Mouse (Mus musculus) neutrophil, adult 59 days (primary cell): ENCODE results near the gene Dct. TPM values are rescaled to one million over a fixed set of nuclear protein-coding genes. Genes with fewer than 3 reads are reported as not detected.

Experiments
- total RNA-seq, 2 experiments: library from RNA; stranded (reverse); gene quantifications; 1 replicate in 1 of 2; 2 replicates in 1 of 2; pipeline ENCODE4 v1.2.4; 2023

Dct gene
- under 1 TPM in 1 of 2 experiments, not detected in 1; 0.20 TPM for total RNA-seq

GRCm38 (mm10) chr14:118051975-118052630, at the start of gene Dct:
TSS of gene Dct (minus strand) at chr14:118052244.

Other genes with a start within 250 kb of the Dct start
- 10 to 100 TPM; 21.3 to 21.7 TPM for gene Tgds, start 80.5 kb upstream of the Dct start, total RNA-seq
- 1 to 10 TPM; 4.4 to 5.4 TPM for gene Gpr180, start 84.9 kb upstream of the Dct start, total RNA-seq
- not detected for gene Sox21, start 184.8 kb upstream of the Dct start, total RNA-seq
- gene Gm9376, start 214.7 kb upstream of the Dct start, total RNA-seq: not detected